ENCODE assay signal across 12 mouse cellular contexts in the genomic region with DNA sequence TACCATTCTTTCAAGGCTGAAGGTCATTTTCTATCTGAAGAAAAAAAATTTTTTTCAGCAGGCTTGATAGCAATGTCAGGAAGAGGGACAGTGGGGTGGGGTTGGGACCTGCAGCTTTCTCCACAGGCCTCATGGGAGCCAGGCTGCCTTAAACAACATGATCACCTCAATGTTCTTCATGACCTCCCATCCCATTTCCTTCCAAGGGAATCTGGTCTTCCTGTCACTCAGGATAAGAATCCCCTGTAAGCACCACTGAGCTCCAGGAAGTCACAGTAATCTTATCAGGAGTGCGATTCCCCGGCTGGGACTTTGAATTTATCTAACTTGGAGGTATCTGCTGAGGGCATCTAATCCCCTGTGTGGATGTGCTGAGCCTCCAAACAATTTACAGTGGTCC. TPM values are rescaled to one million over a fixed set of nuclear protein-coding genes. Genes with fewer than 3 reads are reported as not detected.
"Had no signal": no experiment of that assay in that cellular context is flagged by ENCODE, and none has a peak within 500 bp of the region (broad histone marks: within the 10 kb centered on the region; RNA-seq: fewer than 3 reads in every experiment).

No protein-coding gene starts in this region.

- DNase-seq: gastrocnemius, adult 2 months; gastrocnemius, postnatal 10 days; gastrocnemius, postnatal 25 days; kidney, adult 18-20 months; kidney, adult 8-10 months; kidney, postnatal 10 days; kidney, postnatal 25 days; kidney, postnatal 4 days; liver; liver, embryonic 13.5 days; liver, postnatal 0 days had no signal

RNA-seq across cellular contexts. Expression of gene Cxxc4, which starts 17.9 kb away (rescaled TPM):
- total RNA-seq: granulocyte monocyte progenitor cell, adult 5-6 weeks had no signal
